Mouse (Mus musculus): ENCODE measurements around the gene Abcb8. TPM values are rescaled to one million over a fixed set of nuclear protein-coding genes. Genes with fewer than 3 reads are reported as not detected.

Gene Abcb8
- total RNA-seq, 2 experiments from 2014 or later, result 76.4 to 88.2 TPM

DNA sequence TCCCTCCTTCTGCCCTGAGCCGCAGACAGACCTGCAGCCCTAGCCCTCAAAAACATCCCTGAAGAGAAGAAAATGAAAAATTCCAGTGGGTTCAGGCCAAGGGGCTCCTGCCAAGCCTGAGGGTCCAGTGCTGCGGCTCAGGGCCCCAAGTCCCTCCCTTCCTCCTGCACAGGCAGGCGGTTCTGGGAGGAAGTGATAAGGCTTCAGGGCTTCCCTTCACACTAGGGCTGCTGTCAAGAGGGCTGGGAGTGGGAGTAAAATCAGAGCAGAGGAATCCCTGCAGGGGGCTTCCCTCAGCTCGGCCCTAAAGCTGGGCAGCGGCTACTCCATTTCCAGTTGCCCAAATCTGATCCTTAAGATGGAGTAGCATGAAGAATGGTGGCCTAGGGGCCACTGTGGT lies 27.9 kb upstream of the Abcb8 start:
- no peak for DNase-seq (ENCODE audit: low spot score in 2 of 2)

DNA sequence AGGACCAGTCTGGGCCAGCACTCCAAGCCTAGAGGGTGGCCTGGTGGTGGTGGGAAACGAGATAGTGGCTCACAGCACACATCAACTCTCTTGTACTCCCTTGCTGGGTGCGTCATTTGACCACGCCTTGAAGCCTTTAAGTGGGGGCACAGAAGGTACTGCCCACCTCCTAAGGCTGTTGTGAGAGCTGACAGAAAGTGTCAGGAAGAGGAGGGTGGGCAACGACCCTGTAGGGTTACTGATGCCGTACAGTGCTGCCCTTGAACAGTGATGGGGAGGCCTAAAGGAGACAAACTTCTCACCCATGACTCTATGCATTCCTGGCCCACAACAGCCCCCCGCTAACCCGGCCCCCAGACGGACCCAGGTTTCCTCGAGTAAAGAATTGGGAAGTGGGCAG lies 27.0 kb upstream of the Abcb8 start:
- no peak for DNase-seq (ENCODE audit: low spot score in 2 of 2)

DNA sequence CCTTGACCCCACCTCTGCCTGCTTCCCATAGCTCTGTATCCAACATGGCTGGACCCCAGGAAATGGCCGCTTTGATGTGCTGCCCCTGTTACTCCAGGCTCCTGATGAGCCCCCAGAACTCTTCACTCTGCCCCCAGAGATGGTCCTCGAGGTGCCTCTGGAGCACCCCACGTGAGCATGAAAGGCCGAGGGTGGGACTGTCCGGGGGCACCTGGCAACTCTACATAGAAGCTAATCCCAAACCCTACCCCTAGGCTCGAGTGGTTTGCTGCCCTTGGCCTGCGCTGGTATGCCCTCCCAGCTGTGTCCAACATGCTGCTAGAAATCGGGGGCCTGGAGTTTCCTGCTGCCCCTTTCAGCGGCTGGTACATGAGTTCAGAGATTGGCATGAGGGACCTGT lies 23.7 kb upstream of the Abcb8 start:
- no peak for DNase-seq (ENCODE audit: low spot score in 2 of 2)

DNA sequence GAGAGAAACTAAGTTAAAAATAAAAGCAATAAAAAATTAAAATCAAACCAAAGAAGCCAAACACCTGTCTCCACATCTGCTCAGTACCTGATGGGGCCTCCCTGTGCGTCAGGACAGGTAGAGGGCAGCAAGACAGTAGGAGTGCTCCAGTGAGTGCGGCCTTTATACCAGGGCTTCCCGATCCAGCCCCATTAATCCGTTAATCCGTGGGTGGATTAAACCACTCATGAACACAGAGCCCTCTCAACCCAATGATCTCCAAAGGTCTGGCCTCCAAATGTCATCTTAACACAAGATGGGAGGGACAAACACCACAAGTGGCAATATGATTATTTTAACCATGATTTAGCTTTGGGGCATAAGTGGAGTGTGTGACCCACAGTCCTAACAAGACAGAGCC lies 19.7 kb upstream of the Abcb8 start:
- no peak for DNase-seq (ENCODE audit: low spot score in 2 of 2)

DNA sequence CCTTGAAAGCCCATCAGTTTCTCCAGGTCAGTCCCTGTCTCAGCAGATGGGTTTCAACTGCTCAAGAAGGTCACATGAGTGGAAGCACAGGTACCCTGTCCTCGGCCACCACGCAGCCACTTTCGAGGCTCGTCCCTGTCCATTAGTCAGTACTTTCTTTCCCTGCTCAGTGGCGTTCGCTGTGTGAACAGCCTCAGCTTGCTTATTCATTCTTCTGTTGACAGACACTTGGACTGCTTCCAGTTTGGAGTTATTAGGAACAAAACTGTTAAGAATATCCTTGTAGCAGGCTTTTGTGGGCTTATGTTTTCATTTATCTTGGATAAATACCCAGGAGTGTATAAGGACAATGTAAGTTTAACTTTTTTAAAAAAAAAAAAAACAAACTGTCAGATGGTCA lies 19.2 kb upstream of the Abcb8 start:
- DNase-seq (ENCODE audit: low spot score in 2 of 2), result no peak

DNA sequence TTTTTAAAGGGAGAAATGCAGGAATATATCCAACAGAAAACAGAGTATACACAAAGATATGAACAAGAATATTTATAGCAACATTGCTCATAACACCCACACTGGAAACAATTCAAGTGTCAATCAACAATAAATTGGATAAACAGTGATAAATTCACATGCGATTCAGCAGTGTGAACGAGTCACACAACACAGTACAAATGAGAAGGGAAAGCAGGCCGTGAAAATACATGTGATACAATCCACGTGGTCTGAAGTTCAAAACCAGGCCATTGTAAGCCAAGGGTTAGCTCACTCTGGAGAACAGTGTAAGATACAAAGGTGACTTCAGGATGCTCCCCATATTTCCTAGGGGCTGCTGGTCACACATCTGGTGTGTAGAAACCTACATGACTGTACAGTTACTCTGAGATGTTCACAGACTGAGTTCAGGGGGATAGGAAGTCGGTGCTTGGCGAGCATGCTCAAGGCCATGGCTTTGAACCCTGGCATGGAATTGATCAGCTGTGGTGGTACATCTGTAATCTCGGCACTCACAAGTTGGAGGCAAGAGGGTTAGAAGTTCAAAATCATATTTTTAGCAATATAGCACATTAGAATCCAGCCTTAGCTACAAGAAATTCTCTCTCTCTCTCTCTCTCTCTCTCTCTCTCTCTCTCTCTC lies 18.7 kb upstream of the Abcb8 start:
- DNase-seq (ENCODE audit: low spot score in 2 of 2), result no peak

DNA sequence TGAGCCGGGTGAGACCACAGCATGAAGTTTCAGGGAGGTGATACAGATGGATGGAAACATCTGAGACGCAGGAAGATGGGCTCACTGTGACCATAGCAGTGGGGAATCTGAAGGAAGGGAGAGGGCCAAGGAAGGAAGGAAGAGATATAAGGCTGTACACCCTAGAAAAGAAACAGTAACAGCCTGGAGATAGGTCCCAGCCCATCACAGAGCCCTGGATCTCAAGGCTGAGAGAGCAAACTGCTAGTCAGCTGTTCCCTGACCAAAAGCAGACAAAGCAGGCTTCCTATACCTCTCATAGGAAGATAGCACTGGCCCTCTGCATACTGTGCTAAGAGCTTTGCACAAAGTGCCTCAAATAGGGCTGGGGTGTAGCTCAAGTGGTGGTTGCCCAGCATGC lies 14.8 kb upstream of the Abcb8 start:
- DNase-seq (ENCODE audit: low spot score in 2 of 2), result no peak

DNA sequence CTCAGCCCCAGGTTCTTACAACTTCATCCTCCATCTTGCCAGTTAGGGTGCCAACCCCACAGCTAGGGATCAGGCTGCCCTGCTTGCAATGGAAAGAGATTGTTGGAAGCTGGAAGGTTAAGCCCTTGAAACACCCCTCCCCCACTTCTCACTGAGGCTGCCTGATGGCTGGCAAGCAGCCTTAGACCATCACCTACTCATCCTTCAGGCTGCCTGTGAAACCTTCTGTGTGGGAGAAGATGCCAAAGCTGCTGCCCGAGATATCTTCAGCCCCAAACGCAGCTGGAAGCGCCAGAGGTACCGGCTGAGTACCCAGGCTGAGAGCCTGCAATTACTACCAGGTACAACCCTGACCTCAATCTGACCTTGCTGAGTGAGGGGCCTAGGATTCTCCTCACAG lies 14.0 kb upstream of the Abcb8 start:
- no peak for DNase-seq (ENCODE audit: low spot score in 2 of 2)

DNA sequence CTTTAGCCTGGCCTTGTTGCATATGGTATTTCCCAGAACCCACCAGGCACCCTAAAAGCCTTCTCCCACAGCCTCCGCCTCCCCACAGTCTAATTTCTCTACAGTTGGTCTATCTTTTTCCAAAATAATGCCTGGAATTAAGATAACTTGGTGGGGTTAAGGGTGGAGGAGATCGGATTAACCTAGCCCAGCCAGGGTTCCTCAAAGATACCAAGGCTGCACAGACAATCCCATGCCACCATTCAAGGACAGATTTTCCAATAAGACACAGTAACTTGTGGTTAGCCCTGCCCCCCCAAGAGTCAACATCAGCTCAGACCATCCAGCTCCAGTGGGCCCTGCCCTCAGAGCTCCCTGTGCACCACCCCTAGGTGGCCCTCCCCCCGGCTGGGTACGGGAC lies 13.0 kb upstream of the Abcb8 start:
- DNase-seq (ENCODE audit: low spot score in 2 of 2), result no peak

DNA sequence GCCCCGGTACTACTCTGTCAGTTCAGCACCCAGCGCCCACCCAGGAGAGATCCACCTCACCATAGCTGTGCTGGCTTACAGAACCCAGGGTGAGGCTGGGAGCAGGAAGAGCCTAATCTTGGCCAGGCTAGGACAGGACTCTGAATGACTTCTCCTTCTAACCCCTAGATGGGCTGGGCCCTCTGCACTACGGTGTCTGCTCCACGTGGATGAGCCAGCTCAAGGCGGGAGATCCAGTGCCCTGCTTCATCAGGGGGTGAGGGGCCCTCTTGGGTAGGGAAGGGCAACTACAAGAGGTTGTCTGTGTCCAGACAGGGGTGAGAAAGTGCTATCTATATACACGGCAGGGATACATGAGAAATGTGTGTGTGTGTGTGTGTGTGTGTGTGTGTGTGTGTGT lies 12.0 kb upstream of the Abcb8 start:
- DNase-seq (ENCODE audit: low spot score in 2 of 2), result no peak

DNA sequence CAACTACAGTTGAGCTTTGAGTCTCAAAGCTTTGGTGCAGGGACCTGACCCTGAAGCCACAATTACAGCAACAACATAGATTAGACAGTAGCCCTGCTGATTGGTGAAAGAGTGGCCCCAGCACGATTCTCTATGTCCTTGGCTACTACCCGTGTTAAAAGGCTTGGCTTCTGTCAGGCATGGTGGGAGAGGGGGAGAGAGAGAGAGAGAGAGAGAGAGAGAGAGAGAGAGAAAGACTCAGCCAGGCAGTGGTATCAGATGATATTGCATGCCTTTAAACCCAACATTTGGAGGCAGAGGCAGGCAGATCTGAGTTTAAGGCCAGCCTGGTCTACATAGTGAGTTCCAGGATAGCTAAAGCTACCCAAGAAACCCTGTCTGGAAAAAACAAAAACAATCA lies 11.5 kb upstream of the Abcb8 start:
- DNase-seq (ENCODE audit: low spot score in 2 of 2), result no peak

DNA sequence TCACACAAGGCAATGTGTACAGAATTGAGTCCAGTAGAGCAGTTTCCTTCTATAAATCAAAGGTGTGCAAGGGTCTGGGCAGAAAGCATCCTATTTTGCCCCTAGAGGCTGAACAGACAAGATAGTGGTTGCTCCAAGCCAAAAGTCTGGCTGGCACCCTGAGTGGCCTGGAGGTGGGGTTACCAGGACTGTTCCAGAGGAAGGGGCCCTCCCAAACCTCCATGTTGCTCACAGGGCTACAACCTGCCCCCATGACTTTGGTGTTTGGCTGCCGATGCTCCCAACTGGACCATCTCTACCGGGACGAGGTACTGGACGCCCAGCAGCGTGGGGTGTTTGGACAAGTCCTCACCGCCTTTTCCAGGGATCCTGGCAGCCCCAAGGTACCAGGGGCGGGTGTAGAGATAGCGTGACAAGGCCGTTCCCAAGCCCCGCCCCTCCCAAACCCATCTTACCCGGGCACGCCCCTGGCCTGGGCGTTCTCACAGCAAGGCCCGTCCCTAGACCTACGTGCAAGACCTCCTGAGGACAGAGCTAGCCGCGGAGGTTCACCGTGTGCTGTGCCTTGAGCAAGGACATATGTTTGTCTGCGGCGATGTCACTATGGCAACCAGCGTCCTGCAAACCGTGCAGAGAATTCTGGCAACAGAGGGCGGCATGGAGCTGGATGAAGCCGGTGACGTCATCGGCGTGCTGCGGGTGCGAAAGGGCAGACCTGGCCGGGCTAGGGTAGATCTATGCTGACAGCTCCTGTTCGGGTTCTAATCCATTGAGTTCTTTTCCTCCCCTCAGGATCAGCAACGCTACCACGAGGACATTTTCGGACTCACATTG lies 10.2 kb upstream of the Abcb8 start:
- DNase-seq (ENCODE audit: low spot score in 2 of 2), result peak; percentile 86 to 87

DNA sequence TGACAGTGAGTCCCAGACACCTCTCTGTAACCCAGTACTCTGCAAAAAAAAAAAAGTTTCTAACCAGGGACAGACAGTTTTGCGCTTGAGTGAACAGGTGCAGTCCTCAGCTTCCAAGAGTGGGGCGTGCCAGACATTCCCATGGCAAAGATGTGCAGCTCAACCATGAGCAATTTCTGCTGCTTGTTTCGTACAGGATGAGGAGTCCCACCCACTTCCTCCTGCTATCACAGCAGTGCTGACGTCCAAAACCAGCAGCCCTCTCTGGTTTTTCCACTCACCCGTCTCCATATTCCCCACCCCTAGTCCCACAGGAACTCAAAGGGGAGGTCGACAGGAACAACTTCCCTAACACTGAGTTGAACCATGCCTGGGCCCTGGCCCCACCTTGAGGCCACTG lies 9.1 kb upstream of the Abcb8 start:
- no peak for DNase-seq (ENCODE audit: low spot score in 2 of 2)

DNA sequence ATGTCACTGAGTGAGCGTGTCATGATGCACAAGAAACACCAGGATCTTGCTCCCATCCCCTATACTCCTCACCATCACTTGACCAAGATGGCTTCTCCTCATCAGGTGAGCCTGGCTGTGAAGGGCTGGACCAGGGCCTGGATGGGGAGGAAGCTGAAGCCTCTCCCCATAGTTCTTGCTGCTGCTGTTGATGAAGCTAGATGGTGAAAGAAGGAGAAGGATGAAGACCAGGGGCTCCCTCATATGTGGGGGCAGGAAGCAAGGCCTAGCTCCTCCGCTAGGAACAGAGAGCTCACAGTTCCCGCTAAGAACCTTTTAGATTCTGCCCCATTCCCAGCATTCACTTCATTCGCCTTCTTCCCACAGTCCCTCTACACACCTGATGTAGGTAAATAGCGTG lies 8.1 kb upstream of the Abcb8 start:
- DNase-seq (ENCODE audit: low spot score in 2 of 2), result no peak

DNA sequence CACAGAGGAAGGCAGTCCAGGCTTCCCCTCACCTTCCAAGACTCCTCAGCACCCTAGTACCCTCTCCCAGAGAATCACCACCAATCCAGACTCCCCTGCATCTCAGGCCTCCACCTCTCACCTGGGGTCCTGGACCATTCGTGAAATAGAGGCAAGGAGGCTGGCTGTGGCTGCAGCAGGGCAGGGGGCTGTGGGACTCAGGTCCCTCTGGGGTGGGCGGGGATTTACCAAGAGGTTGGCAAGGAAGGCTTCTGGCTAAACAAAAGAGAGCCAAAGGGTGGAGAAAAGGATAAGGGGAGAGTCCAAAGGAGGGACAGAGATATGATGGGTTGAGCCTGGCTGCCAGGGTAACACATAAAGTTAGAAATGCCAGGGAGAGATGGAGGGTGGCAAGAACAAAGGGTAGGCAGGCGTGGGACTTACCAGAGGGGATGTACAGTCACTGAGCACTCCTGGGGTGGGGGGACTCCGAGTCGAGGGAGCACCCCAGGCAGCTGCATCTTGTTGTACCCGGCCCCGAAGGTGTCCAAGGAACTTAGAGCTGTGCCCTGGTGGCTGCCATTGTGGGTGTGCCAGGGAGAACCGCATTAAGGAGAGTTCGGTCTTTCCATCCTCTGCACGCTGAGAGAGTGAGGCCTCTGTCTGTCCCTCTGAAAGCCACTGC lies 7.4 kb upstream of the Abcb8 start:
- no peak for DNase-seq (ENCODE audit: low spot score in 2 of 2)

DNA sequence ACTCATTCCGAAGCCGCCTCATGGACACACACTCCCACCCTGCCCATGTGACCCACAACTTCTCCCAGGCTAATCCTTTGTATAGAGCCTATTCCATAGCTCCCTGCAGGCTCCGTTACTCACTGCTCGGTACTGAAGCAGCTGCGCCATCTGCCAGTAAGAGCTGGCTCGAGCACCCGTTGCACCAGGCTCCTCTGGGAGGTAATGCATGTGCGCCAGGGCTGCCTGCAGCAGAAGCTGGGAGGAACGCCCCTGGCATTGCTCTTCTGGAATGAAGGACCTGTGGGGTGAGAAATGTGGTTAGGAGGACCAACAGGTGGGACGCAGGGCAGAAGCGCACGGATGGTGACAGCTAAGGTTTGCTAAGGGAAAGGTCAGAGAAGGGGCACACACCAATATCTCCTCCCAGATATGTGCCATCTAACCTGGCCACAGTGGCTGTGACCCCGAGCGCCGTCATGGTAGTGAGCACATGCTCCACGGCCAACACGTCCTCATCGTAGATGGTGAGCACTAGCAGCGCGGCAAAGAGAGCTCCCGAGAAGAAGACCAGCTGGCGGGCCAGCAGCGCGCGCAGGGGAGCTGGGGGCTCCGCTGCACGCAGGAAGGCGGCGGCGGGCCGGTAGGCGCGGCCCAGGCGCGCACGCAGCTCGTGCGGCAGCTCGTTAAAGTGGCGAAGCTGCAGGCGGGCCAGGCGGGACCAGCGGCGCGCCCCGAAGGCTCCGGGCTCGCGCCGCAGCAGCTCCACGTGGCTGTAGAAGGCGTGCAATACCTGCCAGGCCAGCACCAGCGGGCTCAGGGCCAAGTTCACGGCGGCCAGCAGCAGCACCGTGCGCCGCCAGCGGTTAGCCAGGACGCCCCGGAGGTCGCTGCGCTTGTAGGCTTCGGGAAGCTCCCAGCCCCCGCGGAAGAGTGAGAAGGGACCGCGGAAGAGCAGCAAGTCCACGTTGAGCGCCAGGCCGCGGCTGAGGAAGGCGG lies 5.9 kb upstream of the Abcb8 start:
- peak; percentile 52 to 59 for DNase-seq (ENCODE audit: low spot score in 2 of 2)

DNA sequence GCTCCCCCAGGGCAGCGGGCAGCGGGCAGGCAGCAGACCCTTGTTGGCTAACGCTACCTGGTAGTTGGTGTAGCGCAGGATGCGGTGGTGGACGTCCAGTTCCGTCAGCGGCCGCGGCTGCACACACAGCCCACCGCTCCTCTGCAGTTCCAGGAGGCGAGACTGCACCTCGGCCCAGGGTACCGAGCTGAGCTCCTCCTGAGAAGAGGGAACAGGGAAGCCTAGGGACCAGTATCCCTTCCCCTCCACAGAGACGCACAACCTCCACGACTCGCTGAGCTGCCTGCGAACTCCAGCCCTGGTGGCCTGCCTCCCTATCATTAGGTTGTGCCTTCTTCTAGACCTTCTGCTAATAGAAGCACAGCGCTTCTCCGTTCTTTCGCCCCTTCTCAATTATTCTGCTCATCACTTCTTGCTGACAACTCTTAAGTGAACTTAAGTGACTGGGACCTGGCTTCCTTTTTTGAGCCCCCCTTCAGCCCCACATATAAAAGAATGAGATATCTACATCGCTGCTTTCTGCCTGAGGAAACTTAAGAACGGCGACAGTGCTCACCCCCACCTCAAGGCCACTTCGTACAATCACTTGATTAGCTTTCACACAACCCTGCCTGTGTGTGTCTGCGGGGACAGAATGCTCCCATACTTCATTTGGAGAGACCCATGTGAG lies 5.1 kb upstream of the Abcb8 start:
- no peak for DNase-seq (ENCODE audit: low spot score in 2 of 2)

DNA sequence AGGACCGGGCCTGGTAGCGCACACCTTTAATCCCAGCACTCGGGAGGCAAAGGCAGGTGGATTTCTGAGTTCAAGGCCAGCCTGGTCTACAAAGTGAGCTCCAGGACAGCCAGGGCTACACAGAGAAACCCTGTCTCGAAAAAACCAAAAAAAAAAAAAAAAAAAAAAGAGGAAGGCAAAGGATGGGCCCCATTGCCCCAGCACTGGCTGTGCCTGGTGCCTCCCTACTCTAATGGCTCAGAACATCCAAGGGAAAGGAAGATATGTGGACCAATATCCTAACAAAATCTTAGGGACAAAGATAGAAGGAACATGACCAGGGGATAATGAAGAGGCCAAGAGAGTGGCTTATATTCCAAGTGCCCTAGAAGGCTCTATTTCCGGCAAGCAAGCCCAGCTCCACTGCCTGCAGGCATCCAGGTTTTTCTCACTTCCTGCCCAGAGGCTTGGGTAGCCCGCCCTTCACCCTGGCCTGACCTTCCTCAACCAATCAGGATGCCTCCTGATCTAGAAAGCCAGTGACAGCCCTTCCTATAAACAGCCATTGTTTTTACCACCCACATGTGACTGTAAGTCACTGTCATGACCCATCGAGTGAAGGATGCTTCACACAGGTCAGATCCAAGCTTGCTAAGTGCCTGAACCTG lies 4.3 kb upstream of the Abcb8 start:
- DNase-seq (ENCODE audit: low spot score in 2 of 2), result no peak

DNA sequence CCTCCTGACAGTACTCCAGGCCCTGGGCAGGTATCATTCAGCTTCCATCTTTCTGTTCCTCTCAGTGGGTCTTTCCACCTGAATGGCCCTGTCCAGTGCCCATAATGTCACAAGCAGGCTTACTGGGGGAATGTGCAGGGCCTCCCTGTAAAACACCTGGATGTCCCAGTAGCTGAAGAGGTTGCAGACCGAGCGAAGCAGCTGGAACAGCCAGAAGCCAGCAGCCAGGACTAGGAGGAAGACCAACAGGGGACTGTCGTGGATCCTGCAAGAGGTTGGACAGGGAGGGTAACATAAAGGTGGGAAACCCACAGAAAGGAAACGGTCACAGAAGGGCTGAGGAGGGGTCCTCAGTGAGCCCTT lies 3.8 kb upstream of the Abcb8 start:
- DNase-seq (ENCODE audit: low spot score in 2 of 2), result no peak

DNA sequence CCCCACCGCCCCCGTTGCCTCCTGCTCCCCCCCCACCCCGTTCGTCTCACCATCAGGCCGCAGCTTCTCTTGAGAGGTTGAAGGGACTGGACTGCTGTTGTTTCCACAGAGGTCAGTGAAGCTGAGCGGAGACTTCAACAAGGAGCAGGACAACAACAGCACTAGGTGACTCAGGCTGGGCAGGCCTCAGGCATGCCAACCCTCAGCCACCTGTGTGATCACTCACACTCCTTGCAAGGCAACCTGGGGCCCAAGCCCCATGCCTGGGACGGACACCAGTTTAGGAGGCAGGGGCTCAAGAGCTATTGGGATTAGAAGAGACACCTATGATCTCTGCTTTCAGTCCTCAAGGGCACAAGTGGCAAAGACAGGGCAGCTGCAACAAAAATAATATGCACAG lies 1.6 kb upstream of the Abcb8 start, which contains the start of gene Atg9b:
TSS of gene Atg9b (minus strand) at position 280 of the 400 bp plus-strand sequence.
- no peak for DNase-seq (ENCODE audit: low spot score in 2 of 2)
